ENCODE assay signal across 13 mouse cellular contexts in genomic region chr16:32668030-32668429, GRCm38 (mm10). TPM values are rescaled to one million over a fixed set of nuclear protein-coding genes. Genes with fewer than 3 reads are reported as not detected.
DNase-seq lines count a peak whose midpoint lies in the region; ATAC-seq and TF ChIP-seq lines count a peak whose summit lies in the region.
"Had no signal": no experiment of that assay in that cellular context is flagged by ENCODE, and none has a peak within 500 bp of the region (broad histone marks: within the 10 kb centered on the region; RNA-seq: fewer than 3 reads in every experiment).

No protein-coding gene starts in this region.

- TF ChIP-seq EP300 in CH12.LX (IDR thresholded peaks at IDR 0.05; ENCODE audit: low read length), result no peak

- no peak for TF ChIP-seq POLR2A in CH12.LX (IDR thresholded peaks at IDR 0.05; ENCODE audit: low read depth, low read length)
- TF ChIP-seq POLR2A in brain, embryonic 14.5 days (IDR thresholded peaks at IDR 0.05; ENCODE audit: borderline replicate concordance, extremely low read depth, insufficient read depth, insufficient read length, poor library complexity, severe bottlenecking), result no peak

- H3K9ac ChIP-seq in heart, embryonic 13.5 days, result 0 out of 2 replicates have a peak overlapping the region, but pooled peaks have one; percentile 25
- peak overlapping the region; percentile 4; the same call in 1 of the 2 replicates for H3K9ac ChIP-seq in CH12.LX (ENCODE audit: insufficient read depth, low read depth)
- H3K9ac ChIP-seq in stomach, embryonic 16.5 days (ENCODE audit: low read length), result 0 out of 2 replicates have a peak overlapping the region, but pooled peaks have one; percentile 9
- H3K9ac ChIP-seq: midbrain, embryonic 12.5 days; neural tube, embryonic 13.5 days had no signal

- peak overlapping the region; percentile 84; the same call in 1 of the 2 replicates for H3K27ac ChIP-seq in heart, embryonic 13.5 days (replicated peaks)
- peak overlapping the region; percentile 29; the same call in 1 of the 2 replicates for H3K27ac ChIP-seq in CH12.LX (ENCODE audit: insufficient read depth, low read depth)
- no peak overlapping the region for H3K27ac ChIP-seq in stomach, embryonic 16.5 days (ENCODE audit: low read length)
- H3K27ac ChIP-seq: hindbrain, postnatal 0 days; midbrain, embryonic 12.5 days; neural tube, embryonic 13.5 days had no signal

- dilution Hi-C loops in CH12.LX (cut with MboI; ENCODE audit: extremely low pct_ligation_motif_present, extremely low pct_unique_long_range_greater_than_20kb, low sequenced_read_pairs), result no loop called here

- intact Hi-C loops in heart, postnatal 14 days (cut with DNase I), result no loop called here

- no peak for TF ChIP-seq RAD21 in CH12.LX (IDR thresholded peaks at IDR 0.05; ENCODE audit: low read depth, low read length)

- peaks cover 48% of the 10 kb centered on the region for H3K36me3 ChIP-seq in heart, embryonic 13.5 days
- peaks cover 0 to 48% of the 10 kb centered on the region in 2 experiments for H3K36me3 ChIP-seq in CH12.LX (replicated peaks in 1 of 2; ENCODE audit: control insufficient read depth in 1 of 2, insufficient read depth in 1 of 2, low read length in 1 of 2)
- peaks cover 8% of the 10 kb centered on the region; the same call in 1 of the 2 replicates for H3K36me3 ChIP-seq in stomach, embryonic 16.5 days (ENCODE audit: control insufficient read depth, insufficient read depth, low read length)

- no peaks in the 10 kb centered on the region; the same call in 1 of the 2 replicates for H3K27me3 ChIP-seq in heart, embryonic 13.5 days (replicated peaks)
- no peaks in the 10 kb centered on the region for H3K27me3 ChIP-seq in CH12.LX (replicated peaks)
- no peaks in the 10 kb centered on the region for H3K27me3 ChIP-seq in stomach, embryonic 16.5 days (ENCODE audit: control insufficient read depth, insufficient read depth, low read length)
- H3K27me3 ChIP-seq: midbrain, embryonic 12.5 days; neural tube, embryonic 13.5 days had no signal

- no peak overlapping the region; the same call in 1 of the 2 replicates for H3K4me2 ChIP-seq in heart, embryonic 13.5 days
- peak overlapping the region; percentile 60 for H3K4me2 ChIP-seq in CH12.LX (ENCODE audit: insufficient read depth, low read depth, poor library complexity, severe bottlenecking)
- no peak overlapping the region for H3K4me2 ChIP-seq in stomach, embryonic 16.5 days (ENCODE audit: low read depth, low read length)
- H3K4me2 ChIP-seq: midbrain, embryonic 12.5 days; neural tube, embryonic 13.5 days had no signal

- no peaks in the 10 kb centered on the region for H3K79me2 ChIP-seq in CH12.LX (replicated peaks; ENCODE audit: control insufficient read depth, extremely low read depth, insufficient read depth, poor library complexity, severe bottlenecking)

- DNase-seq in heart, postnatal 14 days, result no peak
- no peak for DNase-seq in CH12.LX (ENCODE audit: extremely low read depth)
- peak; percentile 23 for DNase-seq in brain, embryonic 14.5 days (ENCODE audit: low read depth)
- no peak for DNase-seq in ovary, adult 18-20 months (ENCODE audit: low spot score)
- no peak for DNase-seq in spleen, adult 18-20 months
- DNase-seq: cerebellum, postnatal 36 days; right cerebral cortex, adult 18-20 months had no signal

- in situ Hi-C loops in CH12.LX (cut with MboI; ENCODE audit: low pct_ligation_motif_present, low pct_unique_long_range_greater_than_20kb, low sequenced_read_pairs), result no loop called here

- H3K4me1 ChIP-seq in heart, embryonic 13.5 days, result peaks cover 98% of the 10 kb centered on the region
- peaks cover 51 to 94% of the 10 kb centered on the region in 2 experiments for H3K4me1 ChIP-seq in CH12.LX (ENCODE audit: control insufficient read depth in 1 of 2, insufficient read depth in 2 of 2)
- peaks cover 42% of the 10 kb centered on the region for H3K4me1 ChIP-seq in stomach, embryonic 16.5 days (ENCODE audit: control insufficient read depth, insufficient read depth, low read length)

- no peak for ATAC-seq in heart, embryonic 13.5 days (ENCODE audit: extremely low read depth, insufficient number of reproducible peaks, low FRiP score, low TSS enrichment)
- no peak for ATAC-seq in stomach, embryonic 16.5 days (ENCODE audit: insufficient read depth, low FRiP score)
- ATAC-seq: hindbrain, postnatal 0 days had no signal

- no peak for TF ChIP-seq CTCF in CH12.LX (conservative IDR thresholded peaks at IDR 0.05 in 1 of 2, IDR thresholded peaks at IDR 0.05 in 1 of 2; ENCODE audit: low read depth in 2 of 2, low read length in 2 of 2)
- no peak for TF ChIP-seq CTCF in brain, embryonic 14.5 days (IDR thresholded peaks at IDR 0.05; ENCODE audit: borderline replicate concordance, extremely low read depth, insufficient read depth, insufficient read length)

- H3K4me3 ChIP-seq in heart, embryonic 13.5 days, result no peak overlapping the region
- peak overlapping the region in 1 of 3 experiments; percentile 4 for H3K4me3 ChIP-seq in CH12.LX (replicated peaks in 1 of 3; ENCODE audit: low read depth in 2 of 3, low read length in 2 of 3, poor library complexity in 1 of 3)
- no peak overlapping the region for H3K4me3 ChIP-seq in stomach, embryonic 16.5 days (replicated peaks; ENCODE audit: low read length)
- H3K4me3 ChIP-seq: erythroblast, embryonic 14.5 days; midbrain, embryonic 12.5 days; neural tube, embryonic 13.5 days had no signal

- WGBS in heart, embryonic 13.5 days, result 70% methylated on average over 10 of the region's 10 CpGs
- WGBS in stomach, embryonic 16.5 days, result 66% methylated on average over 10 of the region's 10 CpGs

- no peaks in the 10 kb centered on the region for H3K9me3 ChIP-seq in heart, embryonic 13.5 days
- H3K9me3 ChIP-seq in CH12.LX (replicated peaks; ENCODE audit: low read length), result no peaks in the 10 kb centered on the region
- H3K9me3 ChIP-seq in stomach, embryonic 16.5 days (replicated peaks; ENCODE audit: control insufficient read depth, low read length), result no peaks in the 10 kb centered on the region
- H3K9me3 ChIP-seq: midbrain, embryonic 12.5 days; neural tube, embryonic 13.5 days had no signal

TF ChIP-seq in CH12.LX, 34 proteins besides CTCF, POLR2A, EP300 and RAD21:
- TF ChIP-seq JUN (IDR thresholded peaks at IDR 0.05; ENCODE audit: insufficient read depth, low read depth, low read length) (no peak), SIN3A (IDR thresholded peaks at IDR 0.05; ENCODE audit: low read length) (no peak)

RNA-seq across cellular contexts. Expression of gene Tnk2, which starts 24.4 kb away (rescaled TPM):
- 7.1 and 8.7 TPM in 2 replicates for polyA plus RNA-seq in heart, embryonic 13.5 days (2015; fragmentation: Nextera tagmentation; extraction: Ambion mirVana)
- 10 to 100 TPM; 24.1 to 26.7 TPM for total RNA-seq in heart, postnatal 14 days (2021)
- total RNA-seq in CH12.LX (2012; rRNA removed) (31.9 and 35.9 TPM in 2 replicates), CH12.LX (2014; rRNA removed) (14.7 and 18.8 TPM in 2 replicates)
- polyA plus RNA-seq in CH12.LX (2012; ENCODE audit: insufficient read length, low read depth), result 62.2 and 67.7 TPM in 2 replicates
- 127 and 134 TPM in 2 replicates for polyA plus RNA-seq in brain, embryonic 14.5 days (2012; rRNA removed)
- polyA plus RNA-seq in stomach, embryonic 16.5 days (2015; fragmentation: Nextera tagmentation; extraction: Ambion mirVana), result 10.6 TPM in 2 replicates

RNA-seq across cellular contexts. Expression of gene Tfrc, which starts 59.3 kb away (rescaled TPM):
- 32.7 and 34.7 TPM in 2 replicates for polyA plus RNA-seq in heart, embryonic 13.5 days (2015; fragmentation: Nextera tagmentation; extraction: Ambion mirVana)
- total RNA-seq in heart, postnatal 14 days (2021), result 100 to 1,000 TPM; 273 to 386 TPM
- 328 and 358 TPM in 2 replicates for total RNA-seq in CH12.LX (2012; rRNA removed)
- 840 and 921 TPM in 2 replicates for total RNA-seq in CH12.LX (2014; rRNA removed)
- polyA plus RNA-seq in CH12.LX (2012; ENCODE audit: insufficient read length, low read depth), result 186 and 190 TPM in 2 replicates
- 49.0 and 52.2 TPM in 2 replicates for polyA plus RNA-seq in brain, embryonic 14.5 days (2012; rRNA removed)
- 68.3 and 69.7 TPM in 2 replicates for polyA plus RNA-seq in stomach, embryonic 16.5 days (2015; fragmentation: Nextera tagmentation; extraction: Ambion mirVana)
